Mouse (Mus musculus) hindbrain, embryonic 13.5 days (tissue): ENCODE results near the gene Rasgrf1. TPM values are rescaled to one million over a fixed set of nuclear protein-coding genes. Genes with fewer than 3 reads are reported as not detected.
"Not testable (repeated sequence)": the region's sequence is repeated elsewhere in the genome, so short reads cannot be mapped to it uniquely, and the experiment has no call there.

Source experiments
- ATAC-seq: fragments of 200-750 bp; cut with Nextera tagmentation; 2 replicates; pipeline ENCODE4 v1.8.0; 2017; ENCODE audit warnings: moderate TSS enrichment; ENCODE audit not compliant: low FRiP score
- H3K27ac ChIP-seq: fragments of 300-500 bp; sonication (generic); 2 replicates; pipeline ENCODE4 v1.5.1; 2015; ENCODE audit warnings: inconsistent platforms, mild to moderate bottlenecking, moderate library complexity
- H3K27me3 ChIP-seq: fragments of 300-500 bp; sonication (generic); 2 replicates; pipeline ENCODE4 v1.6.1; 2015; ENCODE audit warnings: mild to moderate bottlenecking, inconsistent platforms
- H3K36me3 ChIP-seq: fragments of 300-500 bp; sonication (generic); 2 replicates; pipeline ENCODE4 v1.6.1; 2015; ENCODE audit warnings: mild to moderate bottlenecking, inconsistent platforms
- H3K4me1 ChIP-seq: fragments of 300-500 bp; sonication (generic); replicated peaks from 2 replicates; pipeline ENCODE4 v1.6.1; 2015; ENCODE audit warnings: inconsistent platforms
- H3K4me2 ChIP-seq: fragments of 300-500 bp; sonication (generic); 2 replicates; pipeline ENCODE4 v1.6.1; 2015; ENCODE audit warnings: inconsistent platforms, mild to moderate bottlenecking, moderate library complexity
- H3K4me3 ChIP-seq: fragments of 300-500 bp; sonication (generic); 2 replicates; pipeline ENCODE4 v1.5.1; 2015; ENCODE audit warnings: mild to moderate bottlenecking, inconsistent platforms
- H3K9ac ChIP-seq: fragments of 300-500 bp; sonication (generic); 2 replicates; pipeline ENCODE4 v1.6.1; 2015; ENCODE audit warnings: mild to moderate bottlenecking, inconsistent platforms
- H3K9me3 ChIP-seq: fragments of 300-500 bp; sonication (generic); 2 replicates; pipeline ENCODE4 v1.6.1; 2016; ENCODE audit warnings: inconsistent platforms
- WGBS: fragments of 180-500 bp; shearing (Covaris S2); methylation state at CpG from one replicate; pipeline ENCODE4 v1.1.7; 2015; 5-methylcytosine and 5-hydroxymethylcytosine counted together
- polyA plus RNA-seq: library from polyadenylated mRNA; unstranded; fragments of >200 nt; fragmentation: Nextera tagmentation; extraction: Ambion mirVana; gene quantifications from 2 replicates; pipeline ENCODE4 v1.2.1, GENCODE M21; 2015

The Rasgrf1 gene
- polyA plus RNA-seq, 1 experiment from 2014 or later = 2.1 TPM

DNA sequence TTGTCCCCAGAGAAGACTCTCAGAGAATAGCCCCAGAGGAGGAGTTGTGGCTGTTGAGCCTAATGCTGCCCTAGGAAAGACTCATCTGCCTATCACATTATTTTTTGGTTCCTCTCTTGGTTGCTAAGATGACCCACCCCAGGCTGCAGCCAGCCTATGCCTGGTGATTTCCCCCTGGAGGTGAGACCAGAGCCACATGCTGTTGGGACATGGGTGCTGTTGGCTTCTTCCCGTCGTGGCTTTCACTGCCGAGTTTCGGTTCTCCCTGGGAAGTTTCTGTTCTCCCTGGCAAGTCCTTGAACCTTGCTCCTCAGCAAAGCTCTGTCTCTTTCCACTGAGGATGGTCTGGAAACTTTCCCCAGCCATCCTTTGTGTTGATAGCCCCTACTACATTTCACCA is 124.2 kb downstream of the Rasgrf1 start:
- H3K4me2 ChIP-seq = no peak overlapping the region
- H3K9me3 ChIP-seq = no peaks in the 10 kb centered on the region
- H3K4me3 ChIP-seq = no peak overlapping the region
- H3K4me1 ChIP-seq = no peaks in the 10 kb centered on the region
- H3K9ac ChIP-seq = no peak overlapping the region
- H3K27ac ChIP-seq = no peak overlapping the region
- ATAC-seq = no peak
- 87% methylated on average over 4 of the region's 4 CpGs for WGBS
- H3K36me3 ChIP-seq = no peaks in the 10 kb centered on the region
- no peaks in the 10 kb centered on the region for H3K27me3 ChIP-seq

GRCm38 (mm10) chr9:90035168-90035567 is 125.5 kb downstream of the Rasgrf1 start:
- WGBS = 88% methylated on average over 2 of the region's 2 CpGs
- no peaks in the 10 kb centered on the region for H3K36me3 ChIP-seq
- no peak for ATAC-seq

DNA sequence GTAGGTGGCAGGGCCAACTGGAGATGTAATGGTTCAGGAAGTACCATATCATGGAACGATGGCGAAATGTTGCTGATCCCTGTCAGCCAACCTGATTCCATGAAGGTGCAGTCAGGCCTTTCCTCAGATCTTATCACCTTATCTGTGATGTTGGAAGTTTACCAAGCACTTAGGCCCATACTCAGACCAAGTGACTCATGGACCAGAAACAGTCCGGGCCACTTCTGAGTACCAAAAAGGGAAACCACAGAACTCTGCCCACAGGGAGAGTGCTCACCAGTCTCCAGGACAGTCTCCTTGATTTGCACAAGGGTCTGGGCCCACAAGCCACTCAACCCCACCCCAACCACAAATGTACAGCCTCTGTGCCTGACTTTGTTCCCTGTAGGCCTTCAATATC is 126.1 kb downstream of the Rasgrf1 start:
- H3K36me3 ChIP-seq = no peaks in the 10 kb centered on the region
- 92% methylated on average over 3 of the region's 3 CpGs for WGBS
- ATAC-seq = no peak
- H3K4me2 ChIP-seq = no peak overlapping the region
- H3K9me3 ChIP-seq = no peaks in the 10 kb centered on the region
- no peak overlapping the region for H3K4me3 ChIP-seq
- no peak overlapping the region for H3K27ac ChIP-seq
- no peak overlapping the region for H3K9ac ChIP-seq
- no peaks in the 10 kb centered on the region for H3K4me1 ChIP-seq
- no peaks in the 10 kb centered on the region for H3K27me3 ChIP-seq

More at GRCm38 (mm10) chr9:90035168-90035567, 125.5 kb downstream of the Rasgrf1 start:
- no peaks in the 10 kb centered on the region for H3K9me3 ChIP-seq
- H3K27me3 ChIP-seq = no peaks in the 10 kb centered on the region
- H3K4me2 ChIP-seq = no peak overlapping the region
- H3K4me1 ChIP-seq = no peaks in the 10 kb centered on the region
- H3K9ac ChIP-seq = no peak overlapping the region
- H3K4me3 ChIP-seq = no peak overlapping the region
- H3K27ac ChIP-seq = no peak overlapping the region

GRCm38 (mm10) chr9:90036313-90036712 is 126.6 kb downstream of the Rasgrf1 start:
- no peaks in the 10 kb centered on the region for H3K9me3 ChIP-seq
- no peak overlapping the region for H3K9ac ChIP-seq
- H3K27me3 ChIP-seq = no peaks in the 10 kb centered on the region
- WGBS = 85% methylated on average over 4 of the region's 4 CpGs
- H3K4me3 ChIP-seq = no peak overlapping the region
- no peaks in the 10 kb centered on the region for H3K4me1 ChIP-seq
- no peak for ATAC-seq
- H3K36me3 ChIP-seq = no peaks in the 10 kb centered on the region
- H3K27ac ChIP-seq = no peak overlapping the region
- H3K4me2 ChIP-seq = no peak overlapping the region

- H3K4me2 ChIP-seq = no peak overlapping the region
- H3K9me3 ChIP-seq = no peaks in the 10 kb centered on the region
- WGBS = 78% methylated on average over 4 of the region's 4 CpGs
- ATAC-seq = no peak
- no peaks in the 10 kb centered on the region for H3K36me3 ChIP-seq
- no peak overlapping the region for H3K9ac ChIP-seq
- H3K27me3 ChIP-seq = no peaks in the 10 kb centered on the region
- H3K27ac ChIP-seq = no peak overlapping the region
- no peak overlapping the region for H3K4me3 ChIP-seq
- H3K4me1 ChIP-seq = no peaks in the 10 kb centered on the region
These were observed 128.8 kb downstream of the Rasgrf1 start for GRCm38 (mm10) chr9:90038535-90038934.

DNA sequence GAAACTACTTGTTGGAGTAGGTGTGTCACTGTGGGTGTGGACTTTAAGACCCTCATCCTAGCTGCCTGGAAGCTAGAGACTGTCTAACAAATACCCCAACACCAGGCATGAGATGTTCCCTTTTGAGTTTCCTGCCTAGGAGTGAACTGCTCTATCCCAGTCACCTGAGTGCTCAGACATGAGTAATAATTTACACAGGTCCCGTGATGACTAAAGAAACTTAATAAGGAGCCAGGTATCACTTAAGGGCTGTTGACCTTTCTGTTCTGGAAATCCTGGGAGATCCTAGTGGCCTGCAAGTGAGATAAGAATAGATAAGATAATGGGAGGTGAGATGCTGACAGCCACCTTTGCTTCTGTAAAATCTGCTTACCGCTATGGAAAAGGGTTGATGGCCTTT is 131.2 kb downstream of the Rasgrf1 start:
- no peak overlapping the region for H3K4me2 ChIP-seq
- WGBS = 96% methylated on average over 2 of the region's 2 CpGs
- no peak overlapping the region for H3K4me3 ChIP-seq
- no peak overlapping the region for H3K27ac ChIP-seq
- no peaks in the 10 kb centered on the region for H3K4me1 ChIP-seq
- no peaks in the 10 kb centered on the region for H3K27me3 ChIP-seq
- no peaks in the 10 kb centered on the region for H3K36me3 ChIP-seq
- no peaks in the 10 kb centered on the region for H3K9me3 ChIP-seq
- H3K9ac ChIP-seq = no peak overlapping the region
- ATAC-seq = no peak

DNA sequence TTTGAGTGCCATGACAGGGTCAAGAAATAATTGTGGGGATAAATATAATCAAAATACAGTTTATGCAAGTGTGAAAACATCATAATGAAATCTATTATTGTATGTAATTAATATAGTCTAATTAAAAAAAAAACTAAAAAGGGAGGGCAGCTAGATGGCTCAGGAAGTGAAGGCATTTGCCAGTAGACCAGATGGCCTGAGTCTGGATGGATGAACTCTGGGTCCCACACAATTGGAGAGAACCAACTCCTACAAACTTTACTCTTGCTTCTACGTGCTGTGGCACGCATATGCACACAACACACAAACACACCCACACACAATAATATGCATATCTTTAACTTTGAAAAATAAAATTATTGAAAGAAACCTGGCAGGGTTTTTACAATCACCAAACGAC is 131.8 kb downstream of the Rasgrf1 start:
- no peak overlapping the region for H3K9ac ChIP-seq
- no peaks in the 10 kb centered on the region for H3K27me3 ChIP-seq
- 94% methylated on average over 3 of the region's 3 CpGs for whole genome bisulfite sequencing
- no peak overlapping the region for H3K4me2 ChIP-seq
- H3K27ac ChIP-seq = no peak overlapping the region
- H3K9me3 ChIP-seq = 0 out of 2 replicates have a peak, but pooled peaks cover 4% of the 10 kb centered on the region
- no peaks in the 10 kb centered on the region for H3K4me1 ChIP-seq
- no peak overlapping the region for H3K4me3 ChIP-seq
- ATAC-seq = no peak
- no peaks in the 10 kb centered on the region for H3K36me3 ChIP-seq

DNA sequence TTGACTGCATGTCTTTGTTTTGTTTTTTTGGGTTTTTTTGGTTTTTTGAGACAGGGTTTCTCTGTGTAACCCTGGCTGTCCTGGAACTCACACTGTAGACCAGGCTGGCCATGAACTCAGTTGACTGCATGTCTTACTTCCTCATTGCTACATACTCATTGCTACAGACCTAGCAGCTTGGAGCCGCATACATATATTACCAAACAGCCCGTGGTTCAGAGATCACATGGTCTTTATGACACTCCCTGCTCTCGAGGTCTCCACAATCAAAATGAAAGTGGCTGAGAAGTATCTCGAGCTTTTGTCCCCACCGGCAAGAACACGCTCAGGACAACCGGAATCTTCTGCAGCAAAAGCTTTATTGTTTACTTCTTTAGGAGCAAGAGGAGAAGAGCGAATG is 133.2 kb downstream of the Rasgrf1 start:
- 93% methylated on average over 8 of the region's 8 CpGs for WGBS
- not testable (repeated sequence) for H3K27ac ChIP-seq, H3K9ac ChIP-seq, H3K9me3 ChIP-seq, H3K4me3 ChIP-seq, H3K4me1 ChIP-seq, H3K27me3 ChIP-seq, H3K36me3 ChIP-seq, ATAC-seq, H3K4me2 ChIP-seq

- no peaks in the 10 kb centered on the region for H3K36me3 ChIP-seq
- 95% methylated on average over 7 of the region's 7 CpGs for WGBS
- no peaks in the 10 kb centered on the region for H3K27me3 ChIP-seq
- no peak overlapping the region for H3K27ac ChIP-seq
- H3K9me3 ChIP-seq = 0 out of 2 replicates have a peak, but pooled peaks cover 5% of the 10 kb centered on the region
- H3K9ac ChIP-seq = no peak overlapping the region
- no peak for ATAC-seq
- H3K4me3 ChIP-seq = no peak overlapping the region
- H3K4me1 ChIP-seq = no peaks in the 10 kb centered on the region
- H3K4me2 ChIP-seq = no peak overlapping the region
These were observed 135.5 kb downstream of the Rasgrf1 start for GRCm38 (mm10) chr9:90045191-90045590.

- ATAC-seq = no peak
- 72% methylated on average over 5 of the region's 5 CpGs for WGBS
- 0 out of 2 replicates have a peak, but pooled peaks cover 5% of the 10 kb centered on the region for H3K9me3 ChIP-seq
- H3K4me2 ChIP-seq = no peak overlapping the region
- no peak overlapping the region for H3K4me3 ChIP-seq
- no peaks in the 10 kb centered on the region for H3K27me3 ChIP-seq
- H3K27ac ChIP-seq = no peak overlapping the region
- H3K4me1 ChIP-seq = no peaks in the 10 kb centered on the region
- no peaks in the 10 kb centered on the region for H3K36me3 ChIP-seq
- H3K9ac ChIP-seq = no peak overlapping the region
These were observed 138.4 kb downstream of the Rasgrf1 start for GRCm38 (mm10) chr9:90047937-90048627.

- no peaks in the 10 kb centered on the region for H3K9me3 ChIP-seq
- 81% methylated on average over 2 of the region's 2 CpGs for WGBS
- H3K27ac ChIP-seq = no peak within 1 kb of the TSS
- H3K4me2 ChIP-seq = peak within 1 kb of the TSS; percentile 70
- H3K27me3 ChIP-seq = peaks cover 19% of the 10 kb centered on the region
- H3K4me1 ChIP-seq = peaks cover 11% of the 10 kb centered on the region
- no peak for ATAC-seq
- H3K36me3 ChIP-seq = no peaks in the 10 kb centered on the region
- peak within 1 kb of the TSS; percentile 61 for H3K9ac ChIP-seq
- peak within 1 kb of the TSS; percentile 38 for H3K4me3 ChIP-seq
These were observed 144.1 kb downstream of the Rasgrf1 start, which contains the start of gene Ctsh for GRCm38 (mm10) chr9:90053852-90054251. Ctsh (plus strand) TSS chr9:90054152.

GRCm38 (mm10) chr9:90054371-90055145 is 144.8 kb downstream of the Rasgrf1 start:
- peak overlapping the region; percentile 61 for H3K9ac ChIP-seq
- 1% methylated on average over 37 of the region's 37 CpGs for WGBS
- no peaks in the 10 kb centered on the region for H3K36me3 ChIP-seq
- peak overlapping the region; percentile 70 for H3K4me2 ChIP-seq
- ATAC-seq = peak; percentile 82
- H3K4me1 ChIP-seq = peaks cover 11% of the 10 kb centered on the region
- no peaks in the 10 kb centered on the region for H3K9me3 ChIP-seq
- H3K27ac ChIP-seq = no peak overlapping the region
- peaks cover 19% of the 10 kb centered on the region for H3K27me3 ChIP-seq
- H3K4me3 ChIP-seq = peak overlapping the region; percentile 38
